16 mouse cellular contexts compared by ENCODE assay signal in the genomic region with DNA sequence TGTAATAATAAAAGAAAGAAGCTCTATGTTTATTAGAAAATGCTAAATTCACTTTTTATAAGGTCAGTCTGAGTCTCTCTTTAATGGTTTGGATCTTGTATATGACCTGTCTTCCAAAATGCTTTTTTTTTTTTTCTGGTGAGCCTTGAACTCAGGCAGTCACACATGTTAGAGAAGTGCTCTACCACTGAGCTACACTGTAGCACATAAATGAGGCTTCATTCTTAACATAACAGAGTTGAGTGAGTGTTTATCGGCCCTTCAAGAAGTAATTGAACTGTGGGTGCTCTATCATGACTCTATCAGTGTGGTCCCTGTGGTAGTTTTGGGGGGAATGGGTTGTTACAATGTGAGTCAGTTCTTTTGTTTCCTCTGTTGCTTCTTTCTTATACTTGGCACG.
"Had no signal": no experiment of that assay in that cellular context is flagged by ENCODE, and none has a peak within 500 bp of the region (broad histone marks: within the 10 kb centered on the region; RNA-seq: fewer than 3 reads in every experiment).

No protein-coding gene starts in this region.

- H3K9ac ChIP-seq: neural tube, embryonic 12.5 days; neural tube, embryonic 13.5 days; neural tube, embryonic 15.5 days; stomach, embryonic 15.5 days had no signal

- H3K4me1 ChIP-seq: neural tube, embryonic 12.5 days; neural tube, embryonic 13.5 days; neural tube, embryonic 15.5 days; stomach, embryonic 15.5 days had no signal

- H3K4me2 ChIP-seq: neural tube, embryonic 12.5 days; neural tube, embryonic 13.5 days; neural tube, embryonic 15.5 days; stomach, embryonic 15.5 days had no signal

- DNase-seq: right cerebral cortex, adult 18-20 months; right cerebral cortex, postnatal 14 days; right cerebral cortex, postnatal 25 days; right cerebral cortex, postnatal 4 days; spleen, adult 18-20 months; thymus, adult 18-20 months; thymus, adult 2 months; thymus, postnatal 14 days; thymus, postnatal 25 days; thymus, postnatal 36 days; thymus, postnatal 4 days had no signal

- H3K4me3 ChIP-seq: neural tube, embryonic 12.5 days; neural tube, embryonic 13.5 days; neural tube, embryonic 15.5 days; stomach, embryonic 15.5 days had no signal

- H3K36me3 ChIP-seq: neural tube, embryonic 12.5 days; neural tube, embryonic 13.5 days; neural tube, embryonic 15.5 days; stomach, embryonic 15.5 days had no signal

- H3K27ac ChIP-seq: neural tube, embryonic 12.5 days; neural tube, embryonic 13.5 days; neural tube, embryonic 15.5 days; stomach, embryonic 15.5 days; stomach, postnatal 0 days had no signal

- H3K9me3 ChIP-seq: neural tube, embryonic 12.5 days; neural tube, embryonic 13.5 days; neural tube, embryonic 15.5 days; stomach, embryonic 15.5 days had no signal

- H3K27me3 ChIP-seq: neural tube, embryonic 12.5 days; neural tube, embryonic 13.5 days; neural tube, embryonic 15.5 days; stomach, embryonic 15.5 days had no signal
